Mouse (Mus musculus) erythroid progenitor cell, adult 5-6 weeks (primary cell): ENCODE data around the gene Dlk1. TPM values are rescaled to one million over a fixed set of nuclear protein-coding genes. Genes with fewer than 3 reads are reported as not detected.

ENCODE experiments used
- ATAC-seq: replicated peaks from 2 replicates; pipeline ENCODE4 v1.8.0; 2016; ENCODE audit warnings: moderate number of reproducible peaks, mild to moderate bottlenecking, moderate TSS enrichment, inconsistent platforms; ENCODE audit not compliant: poor library complexity, low FRiP score, severe bottlenecking
- total RNA-seq, 2 experiments: library from RNA; stranded (forward) in 1 of 2; stranded (reverse) in 1 of 2; fragments of 150-400 nt in 1 of 2; fragments of 186-747, 209-891 nt in 1 of 2; gene quantifications; 2 replicates each; pipeline versions ENCODE4 v1.2.3 to v1.2.4; 2015 to 2017; ENCODE audit warnings: low replicate concordance in 2 of 2

Gene Dlk1
- total RNA-seq (2015; ENCODE audit: low replicate concordance) (not detected in 2 replicates), total RNA-seq (2017; ENCODE audit: low replicate concordance) (not detected in 2 replicates)

DNA sequence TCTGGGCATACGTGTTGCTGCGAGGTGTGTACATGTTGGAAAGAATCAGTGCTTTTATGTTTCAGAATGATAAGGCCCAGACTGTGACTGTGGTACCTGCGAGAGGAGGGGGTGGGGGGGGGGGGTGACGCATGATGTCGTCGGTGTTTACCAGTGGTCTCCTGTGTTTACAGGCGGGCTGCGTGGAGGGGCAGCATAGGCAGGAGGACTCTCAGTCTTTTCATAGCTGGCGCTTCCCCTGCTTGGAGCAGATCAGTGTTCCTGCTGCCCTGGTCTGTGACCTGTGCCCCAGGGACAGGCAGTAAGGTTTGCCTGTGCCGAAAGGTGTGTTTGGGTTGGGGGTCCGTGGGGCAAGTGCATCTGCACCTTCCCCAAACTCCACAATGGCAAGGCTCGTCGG is at the start of gene Dlk1:
Gene Dlk1, plus strand, starts transcription at position 232 of the 400 bp plus-strand sequence.
- no peak for ATAC-seq

DNA sequence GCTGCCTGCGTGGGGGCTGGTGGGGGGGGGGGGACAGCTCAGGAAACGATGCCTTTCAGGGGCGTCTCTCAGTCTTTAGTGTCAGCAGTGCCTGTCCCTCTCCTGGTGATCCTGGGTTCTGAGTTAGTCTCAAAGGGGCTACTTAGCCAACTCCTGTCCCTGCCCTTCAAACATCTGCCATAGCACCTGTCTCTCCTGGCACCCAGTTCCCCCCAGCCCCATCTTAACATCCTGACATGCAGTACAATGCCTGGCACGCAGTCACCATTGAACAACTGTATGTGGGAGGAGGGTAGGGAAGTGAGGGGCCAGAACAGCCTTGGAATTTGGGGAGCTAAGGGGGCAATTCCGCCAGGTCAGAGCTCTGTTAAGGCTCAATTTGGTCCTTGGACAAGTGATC is 49.7 kb upstream of the Dlk1 start:
- no peak for ATAC-seq

DNA sequence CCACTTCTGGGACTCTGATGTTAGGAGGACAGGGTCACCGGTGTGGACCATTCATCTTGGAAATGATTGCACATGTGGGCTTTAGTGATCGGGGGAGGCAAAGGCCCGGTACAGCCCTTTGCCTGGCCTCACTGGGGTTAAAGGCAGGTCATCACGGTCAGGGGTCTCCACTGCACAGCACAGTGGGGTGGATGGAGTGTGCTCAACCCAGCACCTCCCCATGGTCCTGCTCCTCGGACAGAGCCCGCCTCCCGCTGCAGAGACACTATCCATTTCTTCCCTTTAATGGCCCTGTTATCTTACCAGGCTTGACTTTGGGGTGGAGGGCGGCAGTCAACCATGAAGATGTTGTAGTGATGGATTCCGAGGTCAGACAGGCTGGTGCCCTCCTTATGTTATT is 48.9 kb upstream of the Dlk1 start:
- ATAC-seq, result no peak

DNA sequence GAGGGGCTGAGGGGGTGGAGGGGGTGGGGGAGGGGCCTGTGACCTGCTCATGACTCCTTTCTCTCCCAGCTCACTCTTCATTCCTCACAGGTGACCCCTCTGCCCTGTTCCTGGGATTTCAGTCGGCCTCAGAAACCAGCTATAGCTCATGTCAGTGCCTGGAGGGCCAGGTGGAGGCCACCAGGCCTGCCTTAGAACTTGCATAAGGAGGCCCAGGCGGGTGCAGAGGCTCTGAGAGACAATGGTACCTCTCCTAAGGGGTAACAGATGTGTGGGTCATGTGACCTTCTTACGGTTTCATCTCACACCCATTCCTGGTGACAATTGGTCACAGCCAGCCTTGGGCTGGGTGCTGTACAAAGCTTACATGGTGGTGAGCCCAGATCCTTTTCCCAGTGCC is 46.6 kb upstream of the Dlk1 start:
- ATAC-seq, result no peak

DNA sequence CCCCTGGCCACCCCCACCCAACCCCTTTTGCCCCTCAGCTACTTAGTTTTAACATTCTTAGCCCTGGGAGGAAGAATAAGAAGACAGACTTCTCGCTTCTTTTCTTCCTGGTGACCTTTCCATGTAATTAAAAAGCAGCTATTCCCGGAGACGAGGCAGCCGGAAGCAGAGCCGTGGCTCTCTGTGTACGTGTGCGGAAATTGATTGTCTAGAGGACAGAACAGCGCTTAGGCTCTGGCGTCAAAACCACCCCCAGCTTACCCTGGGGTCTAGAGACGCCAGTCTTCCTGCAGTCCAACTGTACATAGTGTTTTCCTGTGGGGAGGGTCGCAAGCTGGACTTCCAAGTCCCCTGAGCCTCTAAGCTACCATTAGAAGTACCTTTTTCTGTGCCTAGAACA is 41.9 kb upstream of the Dlk1 start:
- ATAC-seq, result no peak

DNA sequence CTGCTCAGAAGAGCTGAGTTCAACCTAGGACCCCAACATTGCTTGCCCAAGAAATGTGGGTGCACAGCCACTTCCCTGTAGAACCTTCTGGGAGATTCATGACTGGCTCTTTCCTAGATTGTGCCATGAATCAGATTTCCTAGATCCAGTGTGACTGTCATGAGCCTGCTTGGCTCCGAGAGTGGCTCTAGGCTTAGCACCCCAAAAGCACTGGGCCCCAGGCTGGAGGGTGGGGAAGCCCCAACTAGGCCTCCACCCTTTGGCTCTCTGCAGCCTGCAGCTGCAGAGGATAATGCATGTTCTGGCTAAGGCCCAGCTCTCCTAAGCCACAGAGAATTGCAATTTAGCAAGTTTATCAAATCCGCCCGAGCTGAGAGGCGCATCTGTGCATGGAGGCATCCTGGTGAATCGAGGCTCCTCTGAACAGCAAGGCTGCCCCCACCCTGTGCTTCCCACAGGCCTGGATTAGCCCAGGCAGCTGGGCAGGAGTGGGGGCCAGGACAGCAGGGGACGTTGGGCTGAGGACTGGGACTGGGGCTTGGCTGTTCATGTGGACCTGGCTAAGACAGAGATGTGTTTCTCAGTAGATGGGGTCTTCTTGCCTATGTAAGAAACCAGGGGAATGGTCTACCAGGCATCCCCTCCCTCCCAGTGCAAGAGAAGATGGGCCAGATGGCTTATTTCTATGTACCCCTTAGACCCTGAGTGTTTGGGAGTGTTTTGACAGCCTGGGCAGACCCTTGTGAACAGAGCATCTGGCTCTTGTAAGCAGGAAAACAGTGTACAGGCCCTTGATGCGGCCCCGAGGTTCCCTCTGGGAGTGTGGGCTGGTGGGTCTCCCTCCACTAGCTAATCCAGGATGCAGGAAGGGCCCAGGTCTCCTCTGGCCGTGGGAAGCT is 41.2 kb upstream of the Dlk1 start:
- ATAC-seq, result no peak

DNA sequence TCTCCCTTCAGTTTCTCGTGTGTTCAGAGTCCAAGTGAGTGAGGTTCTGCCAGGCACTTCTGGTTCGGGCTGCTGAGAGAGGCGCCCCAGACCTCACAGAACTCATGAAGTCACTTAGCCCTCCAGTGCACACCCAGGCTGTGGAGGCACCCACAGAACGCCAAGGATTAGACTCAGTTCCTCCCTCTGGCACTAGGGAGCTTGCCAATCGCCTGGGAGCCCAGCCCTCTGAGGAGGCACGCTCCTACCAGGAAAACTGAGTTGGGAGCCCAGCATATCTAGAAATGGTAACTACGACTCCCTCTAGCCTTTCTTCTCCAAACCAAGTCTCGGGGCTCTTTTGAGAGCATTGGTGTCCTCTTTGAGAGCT is 40.6 kb upstream of the Dlk1 start:
- ATAC-seq, result no peak

DNA sequence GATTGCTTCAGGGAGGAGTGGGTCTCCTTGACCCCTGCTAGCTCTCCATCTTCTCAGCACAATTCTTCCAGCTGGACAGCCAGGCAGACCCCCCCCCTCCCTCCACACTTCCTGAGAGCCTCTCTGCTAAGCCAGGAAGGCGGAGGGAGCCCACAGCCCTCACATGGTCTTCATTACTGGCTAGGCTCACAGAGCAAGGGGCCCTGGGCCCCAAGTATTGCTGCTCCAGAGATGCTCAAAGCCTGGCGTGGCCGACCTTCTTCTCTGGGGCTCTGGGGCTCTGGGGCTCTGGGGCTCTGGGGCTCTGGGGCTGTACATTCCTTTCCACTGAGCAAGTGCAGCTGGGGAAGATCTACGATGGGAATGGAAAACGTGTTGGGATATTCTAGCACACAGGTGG is 39.9 kb upstream of the Dlk1 start:
- no peak for ATAC-seq

DNA sequence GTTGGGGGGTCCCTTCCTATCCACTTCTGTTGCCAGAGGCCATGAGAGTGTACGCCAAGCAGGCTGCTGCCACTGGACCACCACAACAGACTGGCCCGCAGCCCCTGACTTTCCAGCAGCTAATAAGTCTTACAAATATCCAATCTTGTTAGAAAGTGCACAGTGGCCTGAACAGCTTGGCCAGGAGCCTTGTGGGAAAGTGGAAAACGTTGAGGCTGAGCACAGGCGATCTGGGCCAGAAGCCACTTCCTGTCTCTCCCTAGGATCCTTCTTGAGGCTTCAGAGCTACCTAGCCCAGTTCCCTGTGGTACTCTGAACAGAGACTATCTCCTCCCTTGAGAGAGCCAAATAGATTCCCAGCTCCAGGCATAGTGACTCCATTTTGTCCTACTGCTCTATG is 39.3 kb upstream of the Dlk1 start:
- ATAC-seq, result no peak

DNA sequence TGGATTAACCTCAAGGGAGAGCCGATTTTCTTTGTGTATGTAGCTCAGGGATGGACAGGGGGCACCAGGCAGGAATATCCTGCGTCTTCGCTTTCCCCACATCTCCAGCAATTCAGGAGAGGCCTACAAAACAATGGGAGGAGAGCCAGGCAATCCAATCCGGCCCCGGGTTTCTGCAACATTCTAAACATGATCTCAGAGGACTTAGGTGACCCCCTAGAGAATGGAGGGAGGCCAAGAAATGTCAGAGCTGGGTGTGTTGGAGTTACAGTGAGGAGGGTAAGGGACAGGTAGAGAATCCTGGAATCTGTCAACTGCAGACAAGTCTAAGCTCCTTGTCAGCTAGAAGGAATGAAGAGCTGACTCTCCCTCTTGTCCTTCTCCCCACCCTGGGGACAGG is 35.9 kb upstream of the Dlk1 start:
- ATAC-seq, result no peak

DNA sequence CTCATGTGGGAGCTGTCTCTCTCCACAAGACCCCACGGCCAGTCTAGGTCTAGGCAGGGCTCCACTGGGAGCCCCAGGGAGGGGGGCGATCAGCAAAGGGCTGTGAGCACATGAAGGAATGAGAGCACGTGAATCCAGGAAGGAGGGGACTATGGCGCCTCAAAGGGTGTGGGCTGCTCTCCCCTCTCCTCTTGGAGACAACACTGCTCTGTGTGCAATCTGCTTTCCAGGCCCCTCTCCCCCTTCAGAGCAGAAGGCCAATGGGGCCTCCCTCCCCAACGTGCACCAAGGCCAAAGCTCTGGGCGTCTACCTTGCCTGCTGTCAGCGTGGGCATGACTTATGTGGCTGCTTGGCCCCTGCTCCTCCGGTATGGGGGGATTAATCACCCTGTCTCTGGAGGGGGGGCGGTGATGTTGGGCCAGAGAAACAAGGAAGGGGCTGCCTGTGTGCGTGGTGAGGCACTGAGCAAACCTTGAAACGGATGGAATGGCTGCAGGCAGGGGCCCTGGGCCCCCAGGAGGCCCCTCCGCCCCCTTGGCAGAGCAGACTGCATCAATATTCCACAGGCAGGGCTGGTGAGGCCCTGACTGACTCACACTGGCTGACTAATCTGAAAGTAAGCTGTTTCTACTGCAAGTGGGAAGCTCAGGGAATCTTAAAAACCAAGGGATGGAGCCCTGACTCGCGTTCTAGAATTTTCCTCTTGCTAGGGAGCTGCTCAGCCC is 35.0 kb upstream of the Dlk1 start:
- no peak for ATAC-seq

DNA sequence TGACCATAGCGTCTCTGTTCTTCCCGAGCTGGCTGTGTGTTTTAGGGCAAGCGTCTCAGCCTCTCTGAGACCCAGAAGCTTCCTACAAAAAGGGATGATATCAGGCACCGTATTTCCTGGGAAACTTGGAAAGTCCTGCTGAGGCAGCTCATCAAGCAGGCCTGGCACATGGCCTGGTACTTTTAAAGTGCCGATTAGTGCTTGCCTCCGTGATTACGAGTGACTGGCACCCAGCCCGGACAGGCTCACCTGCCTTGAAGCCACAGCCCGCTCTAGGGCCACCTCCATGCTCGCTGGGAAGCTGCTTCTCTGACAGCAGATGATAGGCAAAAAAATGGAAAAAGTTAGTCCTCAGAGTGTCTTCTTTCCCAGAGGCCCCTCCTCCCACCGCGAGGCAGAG is 32.6 kb upstream of the Dlk1 start:
- no peak for ATAC-seq

DNA sequence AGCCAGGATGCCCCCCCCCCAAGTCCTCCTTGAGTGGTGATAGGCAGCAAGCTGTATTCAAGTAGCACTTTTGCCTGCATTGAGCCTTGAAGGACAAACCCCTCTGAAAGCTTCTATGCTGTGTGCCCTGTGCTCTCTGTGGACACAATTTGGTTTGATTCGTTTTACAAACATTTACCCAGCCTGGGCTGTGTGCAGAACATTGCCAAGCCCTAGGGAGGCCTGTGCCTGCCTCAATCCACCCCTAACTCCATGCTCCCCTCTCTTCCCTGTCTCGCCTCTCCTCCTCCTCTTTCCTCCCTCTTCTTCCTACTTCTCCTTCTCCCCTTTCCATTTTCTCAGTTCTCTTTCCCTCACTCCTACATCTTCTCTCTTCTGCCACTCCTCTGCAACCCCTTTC is 29.5 kb upstream of the Dlk1 start:
- no peak for ATAC-seq

DNA sequence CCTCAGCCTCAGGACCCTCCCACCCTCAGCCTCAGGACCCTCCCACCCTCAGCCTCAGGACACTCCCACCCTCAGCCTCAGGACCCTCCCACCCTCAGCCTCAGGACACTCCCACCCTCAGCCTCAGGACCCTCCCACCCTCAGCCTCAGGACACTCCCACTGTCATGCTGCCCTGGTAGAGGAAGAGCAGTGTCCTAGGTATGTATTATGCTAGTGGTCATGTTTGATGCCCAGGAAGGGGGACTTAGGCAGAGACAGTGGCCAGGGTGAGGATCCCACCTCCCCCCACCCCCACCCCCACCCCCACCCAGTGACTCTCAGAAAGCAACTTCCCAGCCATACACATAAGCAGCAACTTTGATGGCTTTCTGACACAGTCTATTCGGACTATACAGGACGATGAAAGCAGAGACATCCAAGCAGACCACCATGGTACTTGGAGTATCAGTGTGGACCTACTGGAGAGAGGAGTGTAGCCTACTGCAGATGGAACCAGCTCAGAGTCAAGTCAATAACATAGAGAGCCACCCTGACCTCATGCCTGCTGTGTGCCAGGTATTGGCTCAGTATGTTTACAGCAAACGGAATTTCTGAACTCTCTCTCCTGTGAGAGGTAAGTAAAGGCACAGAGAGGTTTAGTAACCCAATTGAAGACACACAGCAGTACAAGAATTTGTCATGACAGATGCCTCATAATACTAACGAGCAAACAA is 28.8 kb upstream of the Dlk1 start:
- no peak for ATAC-seq

DNA sequence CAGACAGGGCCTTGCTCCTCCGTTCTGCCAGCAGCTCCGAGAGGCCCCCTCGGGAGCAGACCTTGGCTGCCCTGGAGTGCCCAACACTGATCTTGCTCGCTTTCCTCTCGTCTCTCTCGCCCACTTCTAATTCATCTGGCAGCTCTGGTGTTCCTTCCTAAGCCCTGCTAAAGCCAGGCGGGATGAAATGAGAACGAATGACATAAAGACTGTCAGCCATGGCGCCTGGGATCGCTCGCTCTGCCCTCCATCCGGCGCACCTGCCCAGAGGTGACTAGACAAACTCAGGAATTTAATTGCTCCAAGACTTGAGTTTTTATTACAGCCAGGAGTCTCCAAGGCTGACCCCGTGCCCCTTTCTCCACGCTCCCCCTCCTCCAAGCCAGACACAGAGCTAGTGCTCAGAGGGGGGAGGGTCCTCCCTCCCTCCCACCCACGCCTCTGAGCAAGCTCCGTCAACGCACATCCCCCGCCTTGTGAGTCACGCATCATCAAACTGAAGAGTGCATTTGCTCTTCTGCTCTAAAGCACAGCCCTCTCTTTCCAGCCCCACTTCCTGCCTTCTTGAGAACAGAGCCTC is 27.8 kb upstream of the Dlk1 start:
- no peak for ATAC-seq

DNA sequence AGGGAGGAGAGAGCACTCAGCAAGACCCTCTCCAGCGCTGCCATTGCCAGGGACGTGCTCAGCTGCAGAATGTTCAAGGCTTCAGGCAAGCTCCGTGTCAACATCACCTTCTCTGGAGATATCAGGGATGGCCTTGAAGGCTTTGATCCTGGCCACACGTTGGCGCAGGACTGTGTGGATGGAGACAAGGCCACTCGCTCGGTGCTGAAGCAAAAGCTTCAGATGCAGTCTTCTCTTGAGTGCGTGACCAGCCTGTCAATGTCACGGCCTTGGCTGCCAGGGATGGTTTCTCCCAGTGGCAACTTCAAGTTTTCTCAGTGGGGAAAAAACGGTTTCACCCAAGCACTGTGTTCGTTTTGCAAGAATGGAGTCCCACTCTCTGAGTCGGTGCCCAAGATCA is 26.6 kb upstream of the Dlk1 start:
- ATAC-seq, result no peak

DNA sequence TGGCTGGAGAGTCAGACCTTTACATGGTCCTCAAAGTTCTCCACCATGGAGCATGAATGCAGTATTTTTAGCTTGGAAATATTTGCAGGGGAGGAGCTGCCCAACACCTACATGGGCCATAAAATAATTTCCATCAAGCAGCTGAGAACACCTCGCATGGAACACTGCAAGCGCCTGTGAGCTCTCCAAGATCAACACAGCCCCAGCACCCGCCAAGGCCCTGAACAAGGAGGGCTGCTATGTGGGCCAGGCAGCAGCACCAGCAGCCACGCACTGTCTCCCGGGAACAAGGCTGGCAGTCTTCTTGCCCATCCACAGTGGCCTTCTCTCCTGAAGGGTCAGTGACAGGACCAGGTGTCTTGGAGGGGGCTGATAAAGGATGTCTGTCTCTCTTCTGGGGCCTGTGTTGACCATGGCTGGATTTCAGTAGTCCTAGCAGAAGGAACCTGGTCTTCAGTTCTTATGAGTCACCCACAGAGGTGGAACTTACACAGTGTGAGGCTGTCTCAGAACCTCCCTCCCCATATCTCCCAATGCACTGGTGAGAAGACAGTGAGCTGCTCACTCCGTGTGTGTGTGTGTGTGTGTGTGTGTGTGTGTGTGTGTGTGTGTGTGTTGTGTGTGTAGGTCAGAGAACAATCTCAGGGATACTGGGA is 20.0 kb upstream of the Dlk1 start:
- ATAC-seq, result no peak

DNA sequence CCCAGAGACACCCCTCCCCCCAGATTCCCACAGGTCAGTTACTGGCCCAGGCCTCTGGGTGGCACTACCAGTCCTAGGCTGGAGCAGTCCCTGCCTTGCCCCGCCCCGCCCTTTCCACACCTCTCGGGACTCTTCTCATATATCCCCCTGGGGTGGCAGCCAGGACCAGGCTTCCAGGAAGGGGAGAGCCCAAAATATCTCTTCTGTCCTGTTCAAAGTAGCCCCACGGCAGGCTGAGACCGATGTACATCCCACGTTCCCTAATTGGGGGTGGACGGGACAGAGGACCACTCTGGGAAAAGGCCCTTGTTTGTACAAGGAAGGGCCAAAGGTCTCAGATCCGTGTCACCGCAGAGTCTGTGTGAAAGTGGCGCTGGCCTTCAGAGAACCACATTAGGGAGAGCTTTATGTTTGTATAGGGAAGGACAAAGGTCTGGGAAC is 16.2 kb upstream of the Dlk1 start:
- ATAC-seq, result no peak

DNA sequence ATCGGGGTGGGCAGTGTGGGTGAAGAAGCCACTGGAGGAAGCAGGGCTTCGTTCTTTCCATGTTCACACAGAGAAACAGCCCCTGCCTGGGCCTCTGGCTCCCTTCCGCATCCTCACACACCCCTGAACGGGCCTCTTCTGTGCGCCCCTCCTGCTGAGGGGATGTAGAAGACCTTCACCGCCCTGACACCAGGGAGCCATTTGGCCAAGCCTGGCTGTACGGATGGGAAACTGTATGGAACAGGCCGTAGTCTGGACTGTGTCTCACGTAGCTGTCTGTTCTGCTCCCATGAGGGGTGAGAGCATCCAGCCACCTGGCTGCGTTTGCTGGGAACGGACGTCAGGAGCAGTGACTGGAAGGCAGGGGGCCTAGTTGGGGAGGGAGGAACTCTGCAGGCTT is 15.8 kb upstream of the Dlk1 start:
- ATAC-seq, result no peak
